Mouse (Mus musculus): ENCODE measurements at regions not wholly inside any gene's neighbourhood (a gene's known extent, or its start where the extent isn't known, plus 50 kb on each side); places are given as distances from the start of the nearest gene placed in this dataset.

DNA sequence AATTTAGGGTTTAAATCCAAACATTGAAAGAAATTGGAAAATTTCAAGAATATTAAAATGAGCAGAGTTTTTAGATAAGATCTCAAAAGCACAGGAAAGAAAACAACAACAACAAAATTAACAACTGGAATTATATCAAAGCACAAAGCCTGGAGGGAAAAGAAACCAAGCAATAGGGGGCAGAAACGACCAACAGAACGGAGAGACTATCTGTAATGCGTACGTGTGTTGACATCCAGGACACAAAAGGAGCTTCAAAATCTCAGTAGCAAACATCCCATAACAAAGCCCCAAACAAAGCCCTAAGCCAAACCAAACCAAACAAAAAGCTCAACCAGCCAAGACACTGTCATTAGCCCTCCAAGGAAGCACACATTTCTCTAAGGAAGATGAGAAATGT, 237.5 kb upstream of the P2ry1 start:
- TF ChIP-seq POLR2A (IDR thresholded peaks at IDR 0.05; ENCODE audit: extremely low read depth, insufficient read depth, low read length) (no peak), CTCF (IDR thresholded peaks at IDR 0.05; ENCODE audit: extremely low read depth, insufficient read depth, low read length) (no peak)

All from cortical plate, adult 2 months (tissue).